Mouse (Mus musculus) spleen, adult 2 months (tissue): Measurements from ENCODE around the gene Tsga10ip.

Experiments used
- CTCF ChIP-seq: fragments of 200-500 bp; IDR thresholded peaks from 2 replicates; pipeline ENCODE4 v1.5.1; 2011; ENCODE audit warnings: mild to moderate bottlenecking, inconsistent platforms; ENCODE audit not compliant: insufficient read depth, insufficient read length, insufficient replicate concordance; ENCODE audit errors: extremely low read depth
- POLR2A ChIP-seq: fragments of 200-500 bp; IDR thresholded peaks from 2 replicates; pipeline ENCODE4 v1.6.1; 2011; ENCODE audit warnings: low read depth, low read length, inconsistent platforms

DNA sequence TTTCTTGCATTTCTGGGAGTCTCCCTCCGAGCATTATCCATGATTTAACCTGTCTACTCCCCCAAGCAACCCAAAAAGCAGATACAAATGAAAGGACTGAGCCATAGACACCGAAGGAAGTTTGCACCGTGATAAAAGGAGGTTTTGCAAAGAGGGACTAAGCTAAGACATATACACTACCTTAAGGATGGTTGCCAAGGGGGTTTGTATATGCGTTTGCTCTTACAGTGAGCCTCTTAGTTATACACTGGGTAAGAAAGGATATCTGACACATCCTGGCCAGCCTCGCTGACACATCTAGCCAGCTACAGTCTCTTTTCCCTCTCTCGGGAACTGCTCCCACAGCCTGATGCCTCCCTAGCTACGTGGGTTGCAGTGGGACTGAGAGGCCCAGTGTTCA, 31.6 kb upstream of the Tsga10ip start:
- TF ChIP-seq POLR2A (no peak), CTCF (no peak)
